Mouse (Mus musculus): Measurements from ENCODE around the gene Slc15a2. TPM values are rescaled to one million over a fixed set of nuclear protein-coding genes. Genes with fewer than 3 reads are reported as not detected.
A peak's percentile ranks its signal among the peaks of the same experiment; 100 is the strongest.

The Slc15a2 gene
- polyA plus RNA-seq, 2 experiments = 4.2 to 6.9 TPM

- H3K4me2 ChIP-seq (replicated peaks; ENCODE audit: low read depth, low read length, severe bottlenecking) = no peak overlapping the region
- TF ChIP-seq POLR2A (IDR thresholded peaks at IDR 0.05; ENCODE audit: borderline replicate concordance, extremely low read depth, insufficient read depth, insufficient read length) = no peak
- ATAC-seq (ENCODE audit: low FRiP score, low read depth) (no peak), DNase-seq (ENCODE audit: low spot score) (no peak)
- 69% methylated on average over 3 of the region's 3 CpGs for WGBS
- no peaks in the 10 kb centered on the region for H3K4me1 ChIP-seq (ENCODE audit: control insufficient read depth, insufficient read depth, low read length)
- H3K36me3 ChIP-seq (ENCODE audit: control insufficient read depth, insufficient read depth, low read length) = no peaks in the 10 kb centered on the region
- H3K27me3 ChIP-seq (ENCODE audit: control insufficient read depth, insufficient read depth, low read length) = no peaks in the 10 kb centered on the region
- H3K27ac ChIP-seq (replicated peaks; ENCODE audit: low read depth, low read length) = no peak overlapping the region
- H3K9me3 ChIP-seq (ENCODE audit: control insufficient read depth, low read length) = no peaks in the 10 kb centered on the region
- no peak overlapping the region for H3K9ac ChIP-seq (ENCODE audit: low read depth, low read length, severe bottlenecking)
- H3K4me3 ChIP-seq (replicated peaks; ENCODE audit: low read length) = no peak overlapping the region
Observed at GRCm38 (mm10) chr16:36820747-36821146, 36.0 kb upstream of the Slc15a2 start.

GRCm38 (mm10) chr16:36820016-36820415 lies 35.3 kb upstream of the Slc15a2 start:
- no peak for TF ChIP-seq POLR2A (IDR thresholded peaks at IDR 0.05; ENCODE audit: borderline replicate concordance, extremely low read depth, insufficient read depth, insufficient read length)
- H3K4me3 ChIP-seq (replicated peaks; ENCODE audit: low read length) = no peak overlapping the region

GRCm38 (mm10) chr16:36817321-36817926 lies 32.7 kb upstream of the Slc15a2 start:
- Histone ChIP-seq H3K9ac (ENCODE audit: low read depth, low read length, severe bottlenecking) (no peak overlapping the region), H3K4me2 (replicated peaks; ENCODE audit: low read depth, low read length, severe bottlenecking) (no peak overlapping the region), H3K4me3 (replicated peaks; ENCODE audit: low read length) (no peak overlapping the region), H3K9me3 (ENCODE audit: control insufficient read depth, low read length) (no peaks in the 10 kb centered on the region), H3K27me3 (ENCODE audit: control insufficient read depth, insufficient read depth, low read length) (no peaks in the 10 kb centered on the region), H3K27ac (replicated peaks; ENCODE audit: low read depth, low read length) (no peak overlapping the region), H3K4me1 (ENCODE audit: control insufficient read depth, insufficient read depth, low read length) (no peaks in the 10 kb centered on the region), H3K36me3 (ENCODE audit: control insufficient read depth, insufficient read depth, low read length) (no peaks in the 10 kb centered on the region)
- ATAC-seq (ENCODE audit: low FRiP score, low read depth) (peak; percentile 85), DNase-seq (ENCODE audit: low spot score) (peak; percentile 91)
- 19% methylated on average over 7 of the region's 7 CpGs for WGBS
- no peak for TF ChIP-seq POLR2A (IDR thresholded peaks at IDR 0.05; ENCODE audit: borderline replicate concordance, extremely low read depth, insufficient read depth, insufficient read length)

More at GRCm38 (mm10) chr16:36820016-36820415, 35.3 kb upstream of the Slc15a2 start:
- DNase-seq (ENCODE audit: low spot score) (no peak), ATAC-seq (ENCODE audit: low FRiP score, low read depth) (no peak)
- no peaks in the 10 kb centered on the region for H3K36me3 ChIP-seq (ENCODE audit: control insufficient read depth, insufficient read depth, low read length)
- no peaks in the 10 kb centered on the region for H3K27me3 ChIP-seq (ENCODE audit: control insufficient read depth, insufficient read depth, low read length)
- no peaks in the 10 kb centered on the region for H3K9me3 ChIP-seq (ENCODE audit: control insufficient read depth, low read length)
- no peak overlapping the region for H3K4me2 ChIP-seq (replicated peaks; ENCODE audit: low read depth, low read length, severe bottlenecking)
- no peaks in the 10 kb centered on the region for H3K4me1 ChIP-seq (ENCODE audit: control insufficient read depth, insufficient read depth, low read length)
- H3K27ac ChIP-seq (replicated peaks; ENCODE audit: low read depth, low read length) = no peak overlapping the region
- WGBS = 90% methylated on average over 6 of the region's 6 CpGs
- H3K9ac ChIP-seq (ENCODE audit: low read depth, low read length, severe bottlenecking) = no peak overlapping the region

- no peak for TF ChIP-seq POLR2A (IDR thresholded peaks at IDR 0.05; ENCODE audit: borderline replicate concordance, extremely low read depth, insufficient read depth, insufficient read length)
- Histone ChIP-seq H3K36me3 (ENCODE audit: control insufficient read depth, insufficient read depth, low read length) (no peaks in the 10 kb centered on the region), H3K4me2 (replicated peaks; ENCODE audit: low read depth, low read length, severe bottlenecking) (no peak overlapping the region), H3K4me1 (ENCODE audit: control insufficient read depth, insufficient read depth, low read length) (no peaks in the 10 kb centered on the region), H3K9me3 (ENCODE audit: control insufficient read depth, low read length) (no peaks in the 10 kb centered on the region), H3K27ac (replicated peaks; ENCODE audit: low read depth, low read length) (no peak overlapping the region), H3K4me3 (replicated peaks; ENCODE audit: low read length) (no peak overlapping the region), H3K9ac (ENCODE audit: low read depth, low read length, severe bottlenecking) (no peak overlapping the region), H3K27me3 (ENCODE audit: control insufficient read depth, insufficient read depth, low read length) (no peaks in the 10 kb centered on the region)
- ATAC-seq (ENCODE audit: low FRiP score, low read depth) = 0 out of 2 replicates have a peak, but pooled peaks have one; percentile 6
- DNase-seq (ENCODE audit: low spot score) = no peak
Observed at GRCm38 (mm10) chr16:36816916-36817315, 32.2 kb upstream of the Slc15a2 start.

GRCm38 (mm10) chr16:36813680-36814079 lies 28.9 kb upstream of the Slc15a2 start:
- H3K4me1 ChIP-seq (ENCODE audit: control insufficient read depth, insufficient read depth, low read length) = no peaks in the 10 kb centered on the region
- H3K4me3 ChIP-seq (replicated peaks; ENCODE audit: low read length) = no peak overlapping the region
- no peak for ATAC-seq (ENCODE audit: low FRiP score, low read depth)
- H3K9ac ChIP-seq (ENCODE audit: low read depth, low read length, severe bottlenecking) = no peak overlapping the region
- H3K9me3 ChIP-seq (ENCODE audit: control insufficient read depth, low read length) = no peaks in the 10 kb centered on the region
- H3K36me3 ChIP-seq (ENCODE audit: control insufficient read depth, insufficient read depth, low read length) = no peaks in the 10 kb centered on the region
- no peak overlapping the region for H3K27ac ChIP-seq (replicated peaks; ENCODE audit: low read depth, low read length)
- no peaks in the 10 kb centered on the region for H3K27me3 ChIP-seq (ENCODE audit: control insufficient read depth, insufficient read depth, low read length)
- no peak for TF ChIP-seq POLR2A (IDR thresholded peaks at IDR 0.05; ENCODE audit: borderline replicate concordance, extremely low read depth, insufficient read depth, insufficient read length)
- WGBS = 57% methylated on average over 3 of the region's 3 CpGs
- H3K4me2 ChIP-seq (replicated peaks; ENCODE audit: low read depth, low read length, severe bottlenecking) = no peak overlapping the region
- DNase-seq (ENCODE audit: low spot score) = no peak

All from limb, embryonic 14.5 days (tissue).